Mouse (Mus musculus) bone marrow, adult 2 months (tissue): ENCODE measurements at regions not wholly inside any gene's neighbourhood (a gene's known extent, or its start where the extent isn't known, plus 50 kb on each side); places are given as distances from the start of the nearest gene placed in this dataset.

Source experiments
- CTCF ChIP-seq: fragments of 200-500 bp; IDR thresholded peaks from 2 replicates; pipeline ENCODE4 v1.5.1; 2011; ENCODE audit warnings: low read length, control low read depth; ENCODE audit not compliant: control insufficient read depth, insufficient read depth
- POLR2A ChIP-seq: fragments of 200-500 bp; IDR thresholded peaks from 2 replicates; pipeline ENCODE4 v1.6.1; 2011; ENCODE audit warnings: low read depth, mild to moderate bottlenecking, control low read depth, low read length, borderline replicate concordance; ENCODE audit not compliant: control insufficient read depth

DNA sequence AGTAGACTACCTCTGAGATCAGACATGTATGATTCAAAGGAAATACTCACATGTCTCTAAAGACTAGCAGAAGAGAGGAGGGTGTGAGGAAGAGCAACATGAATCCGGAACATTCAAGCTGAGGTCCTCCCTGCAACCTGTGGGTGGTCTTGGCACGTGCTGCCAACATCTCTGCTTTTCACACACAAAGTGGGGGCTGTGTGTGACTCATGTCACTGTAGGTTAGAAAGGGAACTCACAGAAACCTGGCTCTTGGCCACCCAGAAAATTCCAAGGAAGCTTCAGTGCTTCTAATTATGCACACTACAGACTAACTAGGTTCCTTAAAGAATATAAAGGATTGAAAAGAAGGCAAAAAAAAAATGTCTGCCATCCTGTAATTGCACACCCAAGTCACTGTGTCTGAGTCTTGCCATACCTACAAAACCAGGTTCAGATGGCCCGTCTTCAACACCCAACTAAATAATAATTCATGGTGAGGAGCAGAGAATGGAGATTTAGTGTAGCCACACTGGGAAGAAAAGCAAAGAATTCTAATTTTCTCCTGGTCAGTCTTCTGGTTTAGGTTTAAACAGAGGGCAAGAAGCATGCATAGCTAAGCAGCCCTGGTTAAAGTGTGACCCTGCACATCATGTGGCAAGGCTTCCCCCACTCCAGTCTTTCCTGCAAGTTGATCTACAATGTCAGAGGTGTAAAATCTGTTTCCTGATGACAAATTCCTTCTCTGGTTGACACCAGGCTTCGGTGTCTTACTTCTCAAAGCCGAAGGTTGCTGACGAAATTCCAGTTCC is 673.8 kb upstream of the Arpp21 start:
- no peak for TF ChIP-seq CTCF
- TF ChIP-seq POLR2A, result no peak
